Mouse (Mus musculus) cerebellum, adult 9-11 months (tissue): ENCODE data around the gene Duxf3.

ENCODE experiments used
- DNase-seq: peaks from one replicate; pipeline ENCODE4 v3.0.0; 2022

Gene Duxf3

GRCm38 (mm10) chr10:58221571-58221970, 10.9 kb downstream of the Duxf3 start:
- peak; percentile 31 for DNase-seq

GRCm38 (mm10) chr10:58220726-58221125, 11.7 kb downstream of the Duxf3 start:
- no peak for DNase-seq

- no peak for DNase-seq
Observed at GRCm38 (mm10) chr10:58217366-58217765, 15.1 kb downstream of the Duxf3 start.

DNA sequence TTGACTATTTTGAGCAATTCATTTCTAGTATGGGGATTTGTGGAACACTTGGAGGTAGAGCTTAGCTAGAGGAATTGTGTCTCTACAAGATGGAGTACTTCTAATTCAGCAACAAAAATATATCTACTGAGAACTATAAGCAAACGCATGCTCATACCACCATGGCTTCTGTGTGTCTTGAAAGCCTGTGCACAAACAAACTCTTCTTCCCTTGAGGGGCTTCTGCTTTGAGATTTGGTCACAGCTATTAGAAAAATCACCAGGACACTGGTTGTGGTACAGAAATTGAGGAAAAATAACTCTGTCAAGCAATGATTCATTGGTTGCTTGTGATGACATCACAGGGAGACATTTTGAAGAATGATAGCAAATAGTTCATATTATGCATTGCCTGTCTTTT, 17.1 kb downstream of the Duxf3 start:
- no peak for DNase-seq

DNA sequence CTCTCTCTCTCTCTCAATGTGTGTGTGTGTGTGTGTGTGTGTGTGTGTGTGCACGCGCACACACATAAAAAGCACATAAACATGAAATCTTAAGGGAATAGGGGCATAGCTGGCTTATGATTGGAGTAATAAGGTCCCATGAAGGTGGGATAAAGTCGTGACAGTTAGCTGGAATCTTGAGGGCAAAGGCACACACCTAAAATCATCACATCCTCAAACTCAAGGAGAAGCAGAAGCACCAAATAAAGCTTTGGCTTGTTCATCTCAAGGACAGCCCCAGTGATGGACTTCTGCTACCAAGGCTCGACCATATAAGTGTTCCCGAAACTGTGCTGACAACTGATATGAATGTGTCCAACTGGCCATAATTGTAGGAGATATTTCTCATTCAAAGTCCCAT, 17.5 kb downstream of the Duxf3 start:
- DNase-seq = no peak

GRCm38 (mm10) chr10:58214497-58214896, 18.0 kb downstream of the Duxf3 start:
- DNase-seq = no peak

GRCm38 (mm10) chr10:58212230-58212629, 20.2 kb downstream of the Duxf3 start:
- no peak for DNase-seq

DNA sequence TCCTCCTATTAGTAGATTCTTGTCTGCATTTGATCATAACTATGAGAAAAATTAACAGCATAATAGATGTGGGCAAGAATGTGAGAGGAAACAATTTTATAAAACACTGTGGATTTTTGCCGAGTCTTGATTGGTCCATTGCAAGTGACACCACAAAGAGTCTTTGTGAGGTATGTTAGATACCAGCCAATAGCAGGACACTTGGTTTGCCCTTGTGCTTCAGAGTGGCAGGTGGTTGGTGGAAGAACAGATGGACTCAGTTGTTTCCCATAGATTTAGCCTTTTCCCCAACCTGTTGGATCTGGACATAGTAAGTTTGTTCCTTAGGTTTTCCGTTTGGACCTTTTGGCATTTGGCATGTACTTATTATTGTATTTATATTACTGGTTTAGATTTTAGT, 21.3 kb downstream of the Duxf3 start:
- DNase-seq = no peak

GRCm38 (mm10) chr10:58210514-58210913, 22.0 kb downstream of the Duxf3 start:
- DNase-seq = no peak

DNA sequence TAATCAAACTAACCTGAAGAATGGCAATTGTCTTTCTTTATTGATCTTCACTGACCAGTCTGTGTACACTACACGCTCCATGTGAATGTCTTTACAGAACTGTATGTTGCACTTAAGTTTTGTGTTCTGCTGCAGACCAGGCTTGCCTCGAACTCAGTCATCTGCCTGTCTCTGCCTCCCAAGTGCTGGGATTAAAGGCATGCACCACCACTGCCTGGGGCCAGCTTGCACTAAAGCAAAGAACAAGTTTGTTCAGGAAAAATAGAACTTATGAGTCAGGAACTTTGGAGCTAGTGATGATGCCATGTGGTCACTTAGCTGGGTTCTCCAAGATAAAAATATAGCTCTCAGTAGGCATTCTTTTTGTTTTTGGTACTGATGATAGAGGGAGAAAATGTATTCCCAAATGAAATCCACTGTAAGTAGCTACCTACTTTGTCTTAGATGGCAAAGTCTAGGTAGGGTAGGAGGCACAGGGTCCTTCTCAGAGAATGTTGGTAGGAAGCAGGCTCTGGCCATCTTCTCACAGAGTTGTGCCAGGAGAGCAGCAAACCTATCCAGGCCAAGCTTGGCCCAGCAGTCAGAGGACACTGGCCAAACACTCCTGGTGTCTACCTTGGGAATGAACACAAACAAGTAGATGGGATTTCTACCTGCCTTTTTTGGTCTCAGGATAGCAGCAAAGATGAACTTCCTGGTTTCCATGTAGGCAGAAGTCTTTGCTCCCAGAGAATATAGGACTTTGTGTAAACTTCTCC, 22.6 kb downstream of the Duxf3 start:
- no peak for DNase-seq

DNA sequence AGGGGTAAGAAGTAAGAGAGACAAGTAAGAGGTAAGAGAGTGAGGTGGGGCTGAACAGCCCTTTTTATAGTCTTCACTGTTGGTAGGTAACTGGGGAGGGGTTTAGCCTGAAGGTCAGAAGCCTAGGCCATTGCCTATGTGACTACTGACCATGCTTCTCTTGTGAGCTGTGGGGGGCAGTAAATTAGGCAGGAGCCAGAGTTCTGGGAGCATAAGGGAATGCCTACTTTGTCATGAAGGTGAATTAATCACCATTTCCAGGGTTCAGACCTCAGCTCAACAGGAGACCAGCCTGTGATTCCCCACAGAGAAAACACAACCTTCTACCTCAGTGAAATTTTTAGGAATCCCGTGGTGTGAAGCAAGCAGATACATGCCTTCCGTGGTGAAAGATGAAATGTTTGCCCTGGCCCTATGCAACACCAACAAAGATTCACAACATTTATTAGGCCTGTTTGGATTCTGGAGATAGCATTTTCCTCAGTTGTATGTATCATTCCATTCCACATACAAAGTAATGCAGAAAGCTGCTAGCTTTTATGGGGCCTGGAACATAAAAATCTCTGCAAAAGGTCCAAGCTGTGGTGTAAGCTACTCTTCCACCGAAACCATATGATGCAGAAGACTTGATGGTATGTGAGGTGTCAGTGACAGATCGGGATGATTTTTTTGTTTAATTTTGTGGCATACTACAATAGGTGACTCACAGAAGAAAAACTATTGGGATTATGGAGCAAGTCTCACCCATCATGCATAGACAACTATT, 25.7 kb downstream of the Duxf3 start:
- DNase-seq = no peak

DNA sequence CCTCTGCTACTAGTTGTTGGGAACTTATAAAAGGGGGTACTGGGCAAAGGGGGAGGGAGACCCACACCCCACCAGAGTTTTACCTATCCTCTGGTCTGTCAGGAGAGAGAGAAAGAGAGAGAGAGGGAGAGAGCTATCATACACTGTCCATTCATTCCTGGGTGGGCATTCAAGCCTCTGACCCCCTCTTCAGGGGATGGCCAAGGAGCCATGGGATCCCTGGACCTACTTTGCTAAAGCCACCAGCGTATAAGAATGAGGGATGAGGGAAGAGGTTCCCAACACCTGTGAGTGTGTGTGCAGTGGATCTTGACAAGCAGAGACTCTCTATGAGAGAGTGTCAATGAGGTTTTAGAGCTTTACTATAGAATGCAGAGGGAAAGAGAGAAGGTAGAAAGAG, 26.5 kb downstream of the Duxf3 start:
- DNase-seq = no peak
